Mouse (Mus musculus) urinary bladder, postnatal 4 days (tissue): ENCODE results near the gene Sec61b.
A peak's percentile ranks its signal among the peaks of the same experiment; 100 is the strongest.

Source experiments
- DNase-seq, 2 experiments: peaks; one replicate each; pipeline ENCODE4 v3.0.0; 2021 to 2022; ENCODE audit warnings: low spot score in 2 of 2

Sec61b gene

DNA sequence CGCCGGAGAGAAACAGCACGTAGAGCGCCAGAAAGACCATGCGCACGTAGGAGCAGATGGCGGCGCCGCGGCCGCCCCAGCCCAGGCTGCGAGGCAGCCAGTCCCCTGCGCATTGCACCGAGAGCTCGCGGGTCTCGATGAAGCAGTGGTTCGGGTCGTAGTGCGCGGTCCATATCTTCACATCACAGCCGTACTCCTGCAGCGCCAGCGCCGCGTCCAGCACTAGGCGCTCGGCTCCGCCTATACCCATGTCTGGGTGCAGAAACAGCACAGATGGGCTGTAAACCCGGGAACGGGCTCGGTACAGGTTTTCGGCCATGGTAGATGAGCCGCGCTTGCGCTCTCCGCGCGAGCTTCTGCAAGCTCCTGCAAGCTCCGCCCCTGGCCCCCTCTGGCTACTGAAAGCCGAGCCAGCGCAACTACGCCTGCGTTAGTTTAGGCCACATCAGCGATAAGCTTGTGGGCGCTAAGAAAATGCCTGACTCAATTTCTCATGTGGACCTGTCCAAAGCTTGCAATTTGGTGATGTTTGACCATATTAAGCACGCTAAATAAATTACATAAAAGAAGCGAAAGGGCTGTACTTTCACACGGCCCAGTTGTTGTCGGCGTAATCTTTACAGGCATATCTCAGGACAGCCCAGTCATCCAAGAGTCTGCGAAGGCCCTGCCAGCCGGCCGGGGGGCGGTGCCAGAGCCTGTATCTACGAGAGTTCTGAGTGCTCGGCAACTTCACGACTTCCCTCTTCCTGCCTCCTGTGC, at the start of gene Sec61b, which contains the start of gene Alg2:
TSS of gene Sec61b (plus strand) at position 691 of the 762 bp plus-strand sequence.
TSS of gene Alg2 (minus strand) at position 366 of the 762 bp plus-strand sequence.
- DNase-seq = peak; percentile 93 to 95

- DNase-seq = no peak
These were observed 49.1 kb upstream of the Sec61b start for GRCm38 (mm10) chr4:47425247-47425830.

DNA sequence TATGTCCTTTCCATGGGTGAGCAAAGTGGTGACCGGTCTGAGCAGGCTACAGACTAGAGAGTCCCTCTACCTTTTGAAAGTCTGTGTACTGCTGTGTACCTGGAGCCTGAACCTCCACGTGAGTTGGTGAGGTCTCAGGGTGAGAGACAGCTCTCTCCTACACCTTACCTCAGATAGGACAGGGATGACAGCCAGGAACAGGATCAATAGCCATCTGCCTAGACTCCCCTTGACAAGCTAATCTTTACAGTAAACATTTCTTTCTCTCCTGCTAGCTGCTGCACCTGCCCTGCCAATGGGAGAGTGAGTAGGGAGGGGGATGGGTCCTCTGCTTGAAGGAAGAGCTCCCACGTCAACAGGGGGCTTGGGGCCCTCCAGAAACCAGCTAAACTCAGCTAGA, 46.9 kb upstream of the Sec61b start:
- DNase-seq = no peak

GRCm38 (mm10) chr4:47430557-47430956, 43.9 kb upstream of the Sec61b start:
- DNase-seq = no peak

DNA sequence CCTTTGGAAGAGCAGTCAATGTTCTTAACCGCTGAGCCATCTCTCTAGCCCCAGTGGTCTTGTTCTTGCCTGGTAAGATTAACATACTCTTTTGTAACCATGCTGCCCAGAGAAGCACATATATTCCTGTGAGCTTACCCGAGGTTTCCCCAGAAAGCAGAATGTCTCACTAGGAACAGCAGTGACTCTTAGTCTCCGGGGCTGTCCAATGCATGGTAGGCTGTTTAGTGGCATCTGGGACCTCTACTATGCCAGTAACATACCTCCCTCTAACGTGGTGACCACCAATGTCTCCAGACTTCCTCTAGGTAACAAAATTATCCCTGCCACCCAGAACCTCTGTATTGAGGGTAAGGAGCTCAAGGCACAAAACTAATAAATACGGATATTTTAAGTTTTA, 43.4 kb upstream of the Sec61b start:
- DNase-seq = no peak

- no peak for DNase-seq
These were observed 41.7 kb upstream of the Sec61b start for GRCm38 (mm10) chr4:47432766-47433165.

GRCm38 (mm10) chr4:47435131-47435530, 39.3 kb upstream of the Sec61b start:
- DNase-seq = peak in 1 of 2 experiments; percentile 54

DNA sequence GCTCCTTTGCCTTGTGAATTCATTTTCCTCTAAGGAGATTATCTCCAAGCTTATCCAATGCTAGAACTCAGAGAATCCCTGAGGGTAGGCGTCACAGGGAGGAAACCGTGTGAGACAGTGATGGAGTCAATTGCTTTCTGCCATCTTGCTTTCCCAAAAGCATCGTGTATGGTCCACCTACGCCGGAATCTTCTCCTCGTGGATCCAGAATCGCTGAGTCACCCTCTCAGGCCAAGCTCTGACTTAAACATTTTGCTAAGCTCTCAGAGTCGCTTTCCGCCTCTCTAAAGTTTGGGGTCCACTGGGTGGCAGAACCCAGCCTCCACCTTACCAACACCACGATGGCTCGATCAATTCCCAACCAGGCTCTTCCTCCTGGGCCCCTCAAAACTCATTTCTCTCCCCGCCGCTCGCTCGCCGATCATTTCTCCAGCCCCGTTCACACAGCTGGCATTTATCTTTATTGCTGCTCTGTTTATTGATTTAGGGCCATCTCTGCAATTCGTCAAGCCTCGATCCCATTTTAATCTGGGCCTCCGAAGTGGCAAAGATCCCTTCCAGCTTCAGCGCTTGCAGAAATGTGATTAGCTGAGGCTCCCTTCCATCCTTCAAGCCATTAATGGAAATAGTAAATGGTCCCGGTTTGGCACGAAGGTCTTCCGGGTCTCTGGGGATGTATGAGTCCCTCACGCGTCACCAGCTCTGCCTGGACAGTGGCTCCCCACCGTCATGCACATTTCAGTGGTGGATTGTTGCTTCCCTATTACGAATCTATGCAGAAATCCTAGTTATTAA, 38.7 kb upstream of the Sec61b start:
- DNase-seq = peak in 1 of 2 experiments; percentile 52

GRCm38 (mm10) chr4:47437365-47438340, 36.8 kb upstream of the Sec61b start:
- peak; percentile 71 to 84 for DNase-seq

- peak in 1 of 2 experiments; percentile 48 for DNase-seq
These were observed 35.5 kb upstream of the Sec61b start for GRCm38 (mm10) chr4:47438956-47439355.

DNA sequence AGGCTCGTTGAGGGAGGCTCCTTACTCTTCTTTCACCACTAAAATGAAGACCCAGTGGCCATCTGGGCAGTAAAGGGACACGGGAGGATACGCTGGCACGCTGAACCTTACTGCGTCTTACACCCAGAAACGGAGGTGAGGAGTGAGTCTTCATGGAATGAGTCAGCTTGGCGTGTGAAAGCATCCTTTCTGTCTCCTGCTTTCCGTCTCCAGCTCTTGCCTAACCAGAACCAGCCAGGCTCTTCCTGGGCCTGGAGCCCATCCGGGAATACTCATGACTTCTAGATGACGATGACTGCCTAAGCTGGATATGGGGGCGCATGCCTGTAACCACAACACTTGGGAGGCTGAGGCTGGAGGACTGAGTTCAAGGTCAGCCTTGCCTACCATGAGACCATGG, 33.5 kb upstream of the Sec61b start:
- peak in 1 of 2 experiments; percentile 50 for DNase-seq

DNA sequence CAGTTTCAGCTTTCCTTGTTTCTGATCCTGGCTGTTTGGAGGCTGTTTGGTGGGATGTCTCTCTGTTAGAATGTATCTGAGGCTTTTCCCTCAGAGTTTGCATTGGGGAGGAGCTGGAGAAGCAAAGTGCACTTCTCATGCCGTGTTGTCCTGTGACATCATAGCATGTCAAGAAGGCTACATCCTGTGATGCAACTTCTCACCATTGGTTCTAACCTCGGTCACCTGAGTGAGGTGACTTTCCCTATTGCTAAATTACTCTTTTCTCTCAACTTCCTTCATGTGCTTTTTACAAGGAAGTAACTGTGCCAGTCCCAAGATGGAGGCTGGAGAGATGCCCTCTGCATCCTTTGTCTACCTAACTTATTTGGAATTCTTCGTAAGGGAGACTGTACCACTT, 25.9 kb upstream of the Sec61b start:
- no peak for DNase-seq

DNA sequence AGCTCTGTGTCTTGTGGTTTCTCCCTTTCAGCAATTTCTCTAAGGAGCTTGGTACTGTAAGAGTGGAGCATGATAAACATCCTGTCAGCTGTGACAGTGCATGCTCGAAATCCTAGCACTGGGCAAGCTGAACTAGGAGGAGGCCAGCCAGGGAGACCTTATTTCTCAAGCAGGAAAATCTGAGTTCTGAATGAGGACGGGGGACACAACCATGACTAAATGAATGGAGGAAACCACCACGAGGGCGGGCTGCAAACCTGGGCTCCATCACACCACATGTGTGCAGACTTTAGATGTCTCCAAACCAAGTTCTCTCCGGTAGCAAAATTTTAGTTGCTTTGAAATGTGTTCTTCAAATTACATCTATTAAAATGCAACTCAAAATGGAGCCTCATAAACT, 25.3 kb upstream of the Sec61b start:
- no peak for DNase-seq

GRCm38 (mm10) chr4:47449586-47450522, 24.6 kb upstream of the Sec61b start:
- DNase-seq = no peak

GRCm38 (mm10) chr4:47467196-47467595, 7.3 kb upstream of the Sec61b start:
- no peak for DNase-seq

GRCm38 (mm10) chr4:47473586-47473967, 881 bp upstream of the Sec61b start:
- DNase-seq = no peak

GRCm38 (mm10) chr4:47474730-47475643, 529 bp downstream of the Sec61b start:
- no peak for DNase-seq

DNA sequence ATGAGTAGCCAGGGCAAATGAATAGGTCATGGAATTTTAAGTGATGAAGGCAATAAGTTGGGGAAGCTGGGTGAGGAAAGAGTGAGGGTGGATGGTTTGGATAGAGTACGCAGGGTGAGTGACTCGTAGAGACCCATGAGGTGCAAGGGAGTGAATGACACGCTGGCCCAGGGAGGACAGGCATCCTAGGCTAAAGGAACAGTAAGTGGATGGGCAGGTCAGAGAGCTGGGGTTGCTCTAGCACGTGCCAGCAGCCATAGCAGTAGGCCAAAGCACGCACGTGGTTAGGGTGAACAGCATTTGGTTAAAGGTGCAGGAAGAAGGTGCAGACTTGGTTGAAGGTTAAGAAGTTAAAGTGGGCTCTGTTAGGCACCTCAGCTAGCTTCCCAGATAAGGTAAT, 3.1 kb downstream of the Sec61b start:
- DNase-seq = no peak

DNA sequence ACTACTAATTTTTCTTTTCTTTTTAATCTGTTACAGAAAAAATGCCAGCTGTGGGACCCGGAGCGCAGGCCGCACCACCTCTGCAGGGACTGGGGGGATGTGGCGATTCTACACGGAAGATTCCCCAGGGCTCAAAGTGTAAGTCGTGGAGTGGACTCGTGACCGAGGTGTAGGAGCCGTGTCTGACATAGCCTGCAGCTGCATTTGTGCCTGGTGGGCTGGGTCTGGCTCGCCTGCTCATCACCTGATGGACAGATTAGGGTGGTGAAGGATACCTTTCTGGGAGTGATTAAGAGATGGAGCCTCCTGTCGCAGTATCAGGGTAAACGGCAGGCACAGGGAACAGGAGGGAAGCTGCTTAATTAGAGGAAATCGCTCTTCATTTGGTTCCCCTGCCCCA, 5.6 kb downstream of the Sec61b start:
- no peak for DNase-seq
